Mouse (Mus musculus) ES-CJ7 (cell line): ENCODE measurements around the gene Luc7l.

Experiments used
- DNase-seq: peaks from one replicate; pipeline ENCODE4 v3.0.0; 2011; ENCODE audit warnings: low read depth, low spot score

The Luc7l gene

GRCm38 (mm10) chr17:26252539-26253251, at the start of gene Luc7l:
TSS of gene Luc7l (plus strand) at chr17:26252896.
- peak; percentile 95 for DNase-seq

- peak; percentile 23 for DNase-seq
Observed at GRCm38 (mm10) chr17:26203321-26203811, 49.3 kb upstream of the Luc7l start.

GRCm38 (mm10) chr17:26204766-26205165, 47.9 kb upstream of the Luc7l start:
- no peak for DNase-seq

GRCm38 (mm10) chr17:26206392-26206791, 46.3 kb upstream of the Luc7l start:
- peak; percentile 55 for DNase-seq

- no peak for DNase-seq
Observed at GRCm38 (mm10) chr17:26207686-26208085, 45.0 kb upstream of the Luc7l start, which contains the start of gene Arhgdig. TSS of gene Arhgdig (minus strand) at chr17:26207786.

GRCm38 (mm10) chr17:26212241-26212640, 40.5 kb upstream of the Luc7l start:
- no peak for DNase-seq

- DNase-seq, result no peak
Observed at GRCm38 (mm10) chr17:26212681-26213080, 40.0 kb upstream of the Luc7l start.

GRCm38 (mm10) chr17:26221508-26221907, 31.2 kb upstream of the Luc7l start:
- DNase-seq, result no peak

GRCm38 (mm10) chr17:26225150-26225549, 27.5 kb upstream of the Luc7l start:
- no peak for DNase-seq

GRCm38 (mm10) chr17:26229776-26230175, 22.9 kb upstream of the Luc7l start:
- DNase-seq, result no peak

- peak; percentile 48 for DNase-seq
Observed at GRCm38 (mm10) chr17:26231156-26231555, 21.5 kb upstream of the Luc7l start.

- DNase-seq, result peak; percentile 71
Observed at GRCm38 (mm10) chr17:26232863-26233262, 19.8 kb upstream of the Luc7l start.

GRCm38 (mm10) chr17:26234386-26234785, 18.3 kb upstream of the Luc7l start:
- DNase-seq, result no peak

- no peak for DNase-seq
Observed at GRCm38 (mm10) chr17:26235077-26235815, 17.4 kb upstream of the Luc7l start.

GRCm38 (mm10) chr17:26237667-26238066, 15.0 kb upstream of the Luc7l start:
- DNase-seq, result no peak

- DNase-seq, result no peak
Observed at GRCm38 (mm10) chr17:26239551-26239950, 13.1 kb upstream of the Luc7l start.

- no peak for DNase-seq
Observed at GRCm38 (mm10) chr17:26240120-26240790, 12.4 kb upstream of the Luc7l start.

GRCm38 (mm10) chr17:26240990-26241389, 11.7 kb upstream of the Luc7l start:
- no peak for DNase-seq

GRCm38 (mm10) chr17:26243471-26244100, 9.1 kb upstream of the Luc7l start:
- DNase-seq, result peak; percentile 82

GRCm38 (mm10) chr17:26244101-26244841, 8.4 kb upstream of the Luc7l start, which contains the start of gene Fam234a:
TSS of gene Fam234a (minus strand) at chr17:26244242.
- peak; percentile 93 for DNase-seq
